In genomic region chr11:97816916-97817315, GRCm38 (mm10) we compare ENCODE assay signal across 10 mouse cellular contexts. TPM values are rescaled to one million over a fixed set of nuclear protein-coding genes. Genes with fewer than 3 reads are reported as not detected.
DNase-seq lines count a peak whose midpoint lies in the region; ATAC-seq lines count a peak whose summit lies in the region.
"Had no signal": no experiment of that assay in that cellular context is flagged by ENCODE, and none has a peak within 500 bp of the region (broad histone marks: within the 10 kb centered on the region; RNA-seq: fewer than 3 reads in every experiment).

No protein-coding gene starts in this region.

- H3K9me3 ChIP-seq in kidney, embryonic 16.5 days (ENCODE audit: low read length), result no peaks in the 10 kb centered on the region
- H3K9me3 ChIP-seq in liver, embryonic 15.5 days (replicated peaks), result no peaks in the 10 kb centered on the region

- peak overlapping the region; percentile 47; the same call in 1 of the 2 replicates for H3K9ac ChIP-seq in kidney, embryonic 16.5 days (replicated peaks; ENCODE audit: low read length)
- H3K9ac ChIP-seq in liver, embryonic 15.5 days, result no peak overlapping the region

- no peak for ATAC-seq in kidney, embryonic 16.5 days (ENCODE audit: low FRiP score, low TSS enrichment)
- no peak for ATAC-seq in liver, embryonic 15.5 days (ENCODE audit: insufficient read depth)

- WGBS in kidney, embryonic 16.5 days, result 26% methylated on average over 9 of the region's 9 CpGs
- 59% methylated on average over 9 of the region's 9 CpGs for WGBS in liver, embryonic 15.5 days (ENCODE audit: insufficient replicate concordance)

- peak overlapping the region; percentile 54 for H3K27ac ChIP-seq in kidney, embryonic 16.5 days (ENCODE audit: low read length)
- H3K27ac ChIP-seq in liver, embryonic 15.5 days (replicated peaks), result 0 out of 2 replicates have a peak overlapping the region, but pooled peaks have one; percentile 29

- peaks cover 78% of the 10 kb centered on the region for H3K4me1 ChIP-seq in kidney, embryonic 16.5 days (ENCODE audit: insufficient read depth, low read length)
- H3K4me1 ChIP-seq in liver, embryonic 15.5 days (replicated peaks), result peaks cover 97% of the 10 kb centered on the region

- H3K4me3 ChIP-seq in kidney, embryonic 16.5 days (ENCODE audit: low read length), result no peak overlapping the region
- no peak overlapping the region for H3K4me3 ChIP-seq in liver, embryonic 15.5 days (replicated peaks)
- H3K4me3 ChIP-seq: erythroblast, embryonic 14.5 days had no signal

- no peak overlapping the region for H3K4me2 ChIP-seq in kidney, embryonic 16.5 days (replicated peaks; ENCODE audit: low read depth, low read length)
- no peak overlapping the region for H3K4me2 ChIP-seq in liver, embryonic 15.5 days

- no peaks in the 10 kb centered on the region for H3K27me3 ChIP-seq in kidney, embryonic 16.5 days (ENCODE audit: insufficient read depth, low read length)
- no peaks in the 10 kb centered on the region for H3K27me3 ChIP-seq in liver, embryonic 15.5 days

- DNase-seq in adrenal gland, postnatal 10 days, result peak; percentile 52
- no peak for DNase-seq in adrenal gland, adult 18-20 months (ENCODE audit: low spot score in 2 of 2)
- no peak for DNase-seq in kidney, postnatal 10 days
- peak; percentile 39 for DNase-seq in embryo, embryonic 11 days
- DNase-seq in left cerebral cortex, adult 18-20 months (ENCODE audit: low spot score in 2 of 2), result no peak
- no peak for DNase-seq in spleen, adult 18-20 months

- H3K36me3 ChIP-seq in kidney, embryonic 16.5 days (ENCODE audit: insufficient read depth, low read length), result peaks cover 33% of the 10 kb centered on the region
- peaks cover 11% of the 10 kb centered on the region for H3K36me3 ChIP-seq in liver, embryonic 15.5 days (replicated peaks)

RNA-seq across cellular contexts. Expression of gene Lasp1, which starts 18.1 kb away (rescaled TPM):
- 100 to 1,000 TPM; 107 to 122 TPM for total RNA-seq in adrenal gland, postnatal 10 days (2021)
- total RNA-seq in adrenal gland, adult 18-20 months (2021), result 100 to 1,000 TPM in 1 of 2 experiments, 10 to 100 TPM in 1; 94.0 to 145 TPM
- 133 TPM in 2 replicates for polyA plus RNA-seq in kidney, embryonic 16.5 days (2015; fragmentation: Nextera tagmentation; extraction: Ambion mirVana)
- polyA plus RNA-seq in liver, embryonic 15.5 days (2015; fragmentation: Nextera tagmentation; extraction: Ambion mirVana), result 31.4 and 36.7 TPM in 2 replicates
- 100 to 1,000 TPM; 165 to 168 TPM for total RNA-seq in left cerebral cortex, adult 18-20 months (2021)

RNA-seq across cellular contexts. Expression of gene B230217C12Rik, which starts 23.7 kb away (rescaled TPM):
- 1 to 10 TPM; 2.0 to 3.1 TPM for total RNA-seq in adrenal gland, postnatal 10 days (2021)
- 1 to 10 TPM; 3.7 to 4.0 TPM for total RNA-seq in adrenal gland, adult 18-20 months (2021)
- polyA plus RNA-seq in kidney, embryonic 16.5 days (2015; fragmentation: Nextera tagmentation; extraction: Ambion mirVana), result 4.3 and 6.7 TPM in 2 replicates
- 0.30 and 0.39 TPM in 2 replicates for polyA plus RNA-seq in liver, embryonic 15.5 days (2015; fragmentation: Nextera tagmentation; extraction: Ambion mirVana)
- 10 to 100 TPM; 73.9 to 75.8 TPM for total RNA-seq in left cerebral cortex, adult 18-20 months (2021)
- polyA plus RNA-seq: erythroblast, embryonic 14.5 days had no signal

RNA-seq across cellular contexts. Expression of gene Rpl23, which starts 34.7 kb away (rescaled TPM):
- total RNA-seq in adrenal gland, postnatal 10 days (2021), result 100 to 1,000 TPM; 958 to 975 TPM
- 100 to 1,000 TPM; 830 to 834 TPM for total RNA-seq in adrenal gland, adult 18-20 months (2021)
- 428 and 460 TPM in 2 replicates for polyA plus RNA-seq in kidney, embryonic 16.5 days (2015; fragmentation: Nextera tagmentation; extraction: Ambion mirVana)
- 185 and 242 TPM in 2 replicates for polyA plus RNA-seq in liver, embryonic 15.5 days (2015; fragmentation: Nextera tagmentation; extraction: Ambion mirVana)
- 100 to 1,000 TPM; 351 to 356 TPM for total RNA-seq in left cerebral cortex, adult 18-20 months (2021)

RNA-seq across cellular contexts. Expression of gene 1700001P01Rik, which starts 41.2 kb away (rescaled TPM):
- total RNA-seq in adrenal gland, postnatal 10 days (2021), result under 1 TPM in 1 of 2 experiments, not detected in 1; 0.51 TPM
- total RNA-seq in adrenal gland, adult 18-20 months (2021), result not detected
- polyA plus RNA-seq in kidney, embryonic 16.5 days (2015; fragmentation: Nextera tagmentation; extraction: Ambion mirVana), result 0.27 and 0.31 TPM in 2 replicates
- not detected in 2 replicates for polyA plus RNA-seq in liver, embryonic 15.5 days (2015; fragmentation: Nextera tagmentation; extraction: Ambion mirVana)
- 1 to 10 TPM in 1 of 2 experiments, under 1 TPM in 1; 0.98 to 1.1 TPM for total RNA-seq in left cerebral cortex, adult 18-20 months (2021)
- polyA plus RNA-seq: erythroblast, embryonic 14.5 days; large intestine, adult 2 months had no signal

RNA-seq across cellular contexts. Expression of gene Cwc25, which starts 50.6 kb away (rescaled TPM):
- 10 to 100 TPM; 19.9 to 20.0 TPM for total RNA-seq in adrenal gland, postnatal 10 days (2021)
- 10 to 100 TPM; 18.2 to 21.1 TPM for total RNA-seq in adrenal gland, adult 18-20 months (2021)
- polyA plus RNA-seq in kidney, embryonic 16.5 days (2015; fragmentation: Nextera tagmentation; extraction: Ambion mirVana), result 15.1 and 18.4 TPM in 2 replicates
- 5.4 and 5.8 TPM in 2 replicates for polyA plus RNA-seq in liver, embryonic 15.5 days (2015; fragmentation: Nextera tagmentation; extraction: Ambion mirVana)
- 10 to 100 TPM; 18.7 to 19.9 TPM for total RNA-seq in left cerebral cortex, adult 18-20 months (2021)

Comparison
In these comparisons a context has a peak if more than half of its experiments do, and no peak if none do; other contexts are left out.
1. DNase-seq: peak in adrenal gland, postnatal 10 days (single experiment) and embryo, embryonic 11 days (single experiment); none in adrenal gland, adult 18-20 months (0 of 2), kidney, postnatal 10 days (single experiment), left cerebral cortex, adult 18-20 months (0 of 2) and spleen, adult 18-20 months (0 of 2).
2. RNA of gene B230217C12Rik, which starts 23.7 kb away (total RNA-seq): 73.9 to 75.8 TPM in left cerebral cortex, adult 18-20 months; 3.7 to 4.0 TPM in adrenal gland, adult 18-20 months and 2.0 to 3.1 TPM in adrenal gland, postnatal 10 days; every median in the first group is over 10 times any median in the second.